Mouse (Mus musculus): Measurements from ENCODE around the gene Rplp0.

DNA sequence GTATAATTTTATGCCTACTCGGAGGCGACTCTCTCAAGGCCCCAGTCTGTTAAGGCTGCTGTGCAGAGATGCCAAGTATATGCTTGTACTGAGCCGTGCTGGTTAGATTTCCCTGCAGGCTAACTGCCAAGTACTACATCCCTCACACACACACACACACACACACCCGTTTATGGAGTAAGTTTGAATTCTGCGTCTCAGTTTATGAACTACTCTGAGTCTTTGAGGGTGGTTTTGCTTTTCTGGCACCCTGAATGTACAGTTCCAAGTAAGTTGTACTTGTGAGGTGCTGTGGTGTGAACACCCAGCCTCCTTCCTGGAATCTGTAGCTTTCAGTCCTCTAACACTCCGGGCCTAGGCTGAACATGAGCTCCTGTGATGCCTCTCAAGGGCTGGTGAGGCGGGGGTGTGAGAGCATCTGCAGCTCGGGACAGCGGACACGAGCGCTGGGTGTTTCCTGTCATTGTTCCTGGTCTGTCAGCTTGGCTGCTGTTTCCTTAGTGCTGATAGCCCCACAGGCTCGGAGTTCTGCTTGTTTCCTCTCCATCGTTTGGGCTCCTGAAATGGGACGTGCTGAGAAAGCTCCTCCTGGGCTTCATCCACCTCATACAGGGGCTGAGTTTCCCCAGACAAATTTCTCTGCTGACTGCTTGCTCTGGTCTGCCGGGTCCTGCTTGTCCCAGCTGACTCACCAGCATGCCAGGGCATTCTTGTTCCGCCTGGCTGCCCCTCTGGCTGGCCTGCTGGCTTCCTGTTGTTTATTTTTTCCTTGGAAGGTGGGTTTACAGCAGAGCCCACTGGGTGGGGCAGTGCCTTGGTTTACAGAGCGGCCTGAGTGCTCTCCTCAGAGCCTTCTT, 13.6 kb downstream of the Rplp0 start:
- TF ChIP-seq GATA1 (IDR thresholded peaks at IDR 0.05; ENCODE audit: borderline replicate concordance, low read length) (no peak), FLI1 (IDR thresholded peaks at IDR 0.05; ENCODE audit: low read length) (no peak)
